Mouse (Mus musculus): ENCODE results near the gene Gm10277. TPM values are rescaled to one million over a fixed set of nuclear protein-coding genes. Genes with fewer than 3 reads are reported as not detected.

Gene Gm10277
- 2.0 and 2.7 TPM in 2 replicates for polyA plus RNA-seq (2015; fragmentation: Nextera tagmentation; extraction: Ambion mirVana)

GRCm38 (mm10) chr11:77787707-77788106 is at the start of gene Gm10277:
TSS of gene Gm10277 (minus strand) at chr11:77787747.
- Histone ChIP-seq H3K4me2 (no peak within 1 kb of the TSS), H3K36me3 (no peaks in the 10 kb centered on the region), H3K27ac (peak within 1 kb of the TSS; percentile 66), H3K4me3 (no peak within 1 kb of the TSS), H3K4me1 (replicated peaks) (peaks cover 68% of the 10 kb centered on the region), H3K9me3 (no peaks in the 10 kb centered on the region), H3K9ac (no peak within 1 kb of the TSS), H3K27me3 (no peaks in the 10 kb centered on the region)
- ATAC-seq (ENCODE audit: low FRiP score): no peak
- WGBS: 90% methylated on average over 5 of the region's 5 CpGs

- 56% methylated on average over 4 of the region's 4 CpGs for WGBS
- Histone ChIP-seq H3K27ac (0 out of 2 replicates have a peak overlapping the region, but pooled peaks have one; percentile 52), H3K9ac (peak overlapping the region; percentile 35; the same call in 1 of the 2 replicates), H3K4me1 (replicated peaks) (peaks cover 28% of the 10 kb centered on the region), H3K4me3 (no peak overlapping the region), H3K4me2 (no peak overlapping the region), H3K9me3 (0 out of 2 replicates have a peak, but pooled peaks cover 3% of the 10 kb centered on the region), H3K36me3 (peaks cover 92% of the 10 kb centered on the region), H3K27me3 (peaks cover 16% of the 10 kb centered on the region; the same call in 1 of the 2 replicates)
- no peak for ATAC-seq (ENCODE audit: low FRiP score)
These were observed 49.2 kb upstream of the Gm10277 start for GRCm38 (mm10) chr11:77836751-77837150.

- 63% methylated on average over 5 of the region's 5 CpGs for WGBS
- Histone ChIP-seq H3K4me1 (replicated peaks) (peaks cover 23% of the 10 kb centered on the region), H3K27me3 (peaks cover 16% of the 10 kb centered on the region; the same call in 1 of the 2 replicates), H3K4me3 (no peak overlapping the region), H3K9me3 (0 out of 2 replicates have a peak, but pooled peaks cover 3% of the 10 kb centered on the region), H3K9ac (peak overlapping the region; percentile 35; the same call in 1 of the 2 replicates), H3K36me3 (peaks cover 90% of the 10 kb centered on the region), H3K4me2 (no peak overlapping the region), H3K27ac (no peak overlapping the region)
- ATAC-seq (ENCODE audit: low FRiP score): no peak
These were observed 48.7 kb upstream of the Gm10277 start for GRCm38 (mm10) chr11:77836290-77836689.

- peaks cover 87% of the 10 kb centered on the region for H3K36me3 ChIP-seq
- 0 out of 2 replicates have a peak, but pooled peaks cover 3% of the 10 kb centered on the region for H3K9me3 ChIP-seq
- peaks cover 24% of the 10 kb centered on the region for H3K4me1 ChIP-seq (replicated peaks)
- H3K27ac ChIP-seq: no peak overlapping the region
- no peak overlapping the region for H3K4me3 ChIP-seq
- no peak overlapping the region for H3K9ac ChIP-seq
- H3K27me3 ChIP-seq: peaks cover 16% of the 10 kb centered on the region; the same call in 1 of the 2 replicates
- 80% methylated on average over 3 of the region's 3 CpGs for WGBS
- no peak overlapping the region for H3K4me2 ChIP-seq
- no peak for ATAC-seq (ENCODE audit: low FRiP score)
These were observed 47.6 kb upstream of the Gm10277 start for GRCm38 (mm10) chr11:77835109-77835508.

- Histone ChIP-seq H3K27ac (no peak overlapping the region), H3K9me3 (0 out of 2 replicates have a peak, but pooled peaks cover 3% of the 10 kb centered on the region), H3K9ac (no peak overlapping the region), H3K4me1 (replicated peaks) (peaks cover 38% of the 10 kb centered on the region), H3K4me3 (no peak overlapping the region), H3K27me3 (peaks cover 20% of the 10 kb centered on the region), H3K36me3 (peaks cover 88% of the 10 kb centered on the region), H3K4me2 (no peak overlapping the region)
- ATAC-seq (ENCODE audit: low FRiP score): no peak
- WGBS: 90% methylated on average over 4 of the region's 4 CpGs
These were observed 45.0 kb upstream of the Gm10277 start for GRCm38 (mm10) chr11:77832541-77832940.

GRCm38 (mm10) chr11:77830875-77831274 is 43.3 kb upstream of the Gm10277 start:
- H3K4me1 ChIP-seq (replicated peaks): peaks cover 49% of the 10 kb centered on the region
- H3K4me2 ChIP-seq: no peak overlapping the region
- peaks cover 73% of the 10 kb centered on the region for H3K36me3 ChIP-seq
- 0 out of 2 replicates have a peak, but pooled peaks cover 3% of the 10 kb centered on the region for H3K9me3 ChIP-seq
- H3K9ac ChIP-seq: peak overlapping the region; percentile 49; the same call in 1 of the 2 replicates
- WGBS: 27% methylated on average over 7 of the region's 7 CpGs
- peaks cover 20% of the 10 kb centered on the region for H3K27me3 ChIP-seq
- H3K4me3 ChIP-seq: no peak overlapping the region
- H3K27ac ChIP-seq: peak overlapping the region; percentile 69
- no peak for ATAC-seq (ENCODE audit: low FRiP score)

GRCm38 (mm10) chr11:77829043-77829841 is 41.7 kb upstream of the Gm10277 start:
- WGBS: 72% methylated on average over 23 of the region's 23 CpGs
- Histone ChIP-seq H3K27ac (peak overlapping the region; percentile 44), H3K9ac (peak overlapping the region; percentile 53), H3K4me3 (no peak overlapping the region), H3K9me3 (no peaks in the 10 kb centered on the region), H3K4me1 (replicated peaks) (peaks cover 48% of the 10 kb centered on the region), H3K27me3 (peaks cover 29% of the 10 kb centered on the region), H3K36me3 (peaks cover 69% of the 10 kb centered on the region), H3K4me2 (no peak overlapping the region)
- ATAC-seq (ENCODE audit: low FRiP score): no peak

- H3K9me3 ChIP-seq: no peaks in the 10 kb centered on the region
- peaks cover 36% of the 10 kb centered on the region for H3K27me3 ChIP-seq
- H3K4me1 ChIP-seq (replicated peaks): peaks cover 48% of the 10 kb centered on the region
- H3K36me3 ChIP-seq: peaks cover 71% of the 10 kb centered on the region
- ATAC-seq (ENCODE audit: low FRiP score): no peak
- no peak overlapping the region for H3K9ac ChIP-seq
- H3K4me3 ChIP-seq: no peak overlapping the region
- 79% methylated on average over 5 of the region's 5 CpGs for WGBS
- H3K27ac ChIP-seq: no peak overlapping the region
- H3K4me2 ChIP-seq: no peak overlapping the region
These were observed 40.6 kb upstream of the Gm10277 start for GRCm38 (mm10) chr11:77828163-77828562.

- Histone ChIP-seq H3K4me1 (replicated peaks) (peaks cover 52% of the 10 kb centered on the region), H3K36me3 (peaks cover 66% of the 10 kb centered on the region), H3K27ac (no peak overlapping the region), H3K9me3 (no peaks in the 10 kb centered on the region), H3K4me3 (no peak overlapping the region), H3K9ac (no peak overlapping the region), H3K4me2 (no peak overlapping the region), H3K27me3 (peaks cover 30% of the 10 kb centered on the region)
- no peak for ATAC-seq (ENCODE audit: low FRiP score)
- 55% methylated on average over 18 of the region's 18 CpGs for WGBS
These were observed 39.9 kb upstream of the Gm10277 start for GRCm38 (mm10) chr11:77827241-77827995.

- WGBS: 48% methylated on average over 3 of the region's 3 CpGs
- Histone ChIP-seq H3K9ac (0 out of 2 replicates have a peak overlapping the region, but pooled peaks have one; percentile 6), H3K4me2 (no peak overlapping the region), H3K27ac (peak overlapping the region; percentile 64; the same call in 1 of the 2 replicates), H3K9me3 (no peaks in the 10 kb centered on the region), H3K4me3 (no peak overlapping the region), H3K4me1 (replicated peaks) (peaks cover 52% of the 10 kb centered on the region), H3K36me3 (peaks cover 63% of the 10 kb centered on the region), H3K27me3 (peaks cover 27% of the 10 kb centered on the region)
- no peak for ATAC-seq (ENCODE audit: low FRiP score)
These were observed 38.8 kb upstream of the Gm10277 start for GRCm38 (mm10) chr11:77826311-77826710.

- Histone ChIP-seq H3K9me3 (no peaks in the 10 kb centered on the region), H3K4me1 (replicated peaks) (peaks cover 48% of the 10 kb centered on the region), H3K27ac (peak overlapping the region; percentile 64; the same call in 1 of the 2 replicates), H3K4me2 (no peak overlapping the region), H3K36me3 (peaks cover 65% of the 10 kb centered on the region), H3K27me3 (peaks cover 27% of the 10 kb centered on the region), H3K9ac (peak overlapping the region; percentile 6; the same call in 1 of the 2 replicates), H3K4me3 (no peak overlapping the region)
- 0 out of 2 replicates have a peak, but pooled peaks have one; percentile 23 for ATAC-seq (ENCODE audit: low FRiP score)
- 1% methylated on average over 5 of the region's 5 CpGs for WGBS
These were observed 38.3 kb upstream of the Gm10277 start for GRCm38 (mm10) chr11:77825853-77826252.

GRCm38 (mm10) chr11:77822781-77823180 is 35.2 kb upstream of the Gm10277 start:
- no peak overlapping the region for H3K4me3 ChIP-seq
- 14% methylated on average over 7 of the region's 7 CpGs for WGBS
- ATAC-seq (ENCODE audit: low FRiP score): no peak
- no peak overlapping the region for H3K4me2 ChIP-seq
- H3K27ac ChIP-seq: no peak overlapping the region
- no peaks in the 10 kb centered on the region for H3K9me3 ChIP-seq
- peaks cover 26% of the 10 kb centered on the region for H3K4me1 ChIP-seq (replicated peaks)
- H3K9ac ChIP-seq: no peak overlapping the region
- H3K36me3 ChIP-seq: peaks cover 68% of the 10 kb centered on the region
- peaks cover 25% of the 10 kb centered on the region for H3K27me3 ChIP-seq
